Mouse (Mus musculus): Measurements from ENCODE around the gene Ctag2.

Gene Ctag2

DNA sequence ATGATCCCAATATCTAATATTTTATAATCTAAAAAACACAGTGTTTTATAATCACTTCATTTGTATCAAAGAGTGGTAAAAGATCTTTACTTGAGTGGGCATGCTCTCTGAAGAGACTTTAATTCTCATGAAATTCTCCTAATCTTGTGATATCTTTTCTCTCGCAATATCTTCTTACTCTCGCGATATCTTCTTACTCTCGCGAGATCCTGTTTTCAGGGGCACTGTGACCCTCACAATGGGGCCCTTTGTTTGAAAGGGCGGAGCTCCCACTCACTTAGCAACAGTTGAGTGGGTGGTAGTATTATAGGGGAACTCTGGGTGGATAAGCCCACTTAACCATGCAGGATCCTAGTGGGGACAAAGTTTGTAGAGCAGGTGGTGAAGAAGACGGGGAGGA, at the start of gene Ctag2:
Gene Ctag2 (plus strand): TSS at position 301 of the 400 bp plus-strand sequence.
- DNase-seq, result no peak
